Mouse (Mus musculus) CH12.LX (cell line): ENCODE measurements around the gene Wdcp. TPM values are rescaled to one million over a fixed set of nuclear protein-coding genes. Genes with fewer than 3 reads are reported as not detected.

Source experiments
- DNase-seq: peaks from one replicate; pipeline ENCODE4 v3.0.0-alpha.2; 2013; ENCODE audit errors: extremely low read depth
- H3K27ac ChIP-seq: 2 replicates; pipeline ENCODE4 v1.5.1; 2012; ENCODE audit warnings: low read depth, mild to moderate bottlenecking, control low read depth, moderate library complexity; ENCODE audit not compliant: insufficient read depth
- H3K27me3 ChIP-seq: replicated peaks from 2 replicates; pipeline ENCODE3; 2012; ENCODE audit warnings: inconsistent platforms
- H3K36me3 ChIP-seq, 2 experiments: replicated peaks in 1 of 2; 2 replicates each; pipeline versions ENCODE3 to v1.6.1; 2012; ENCODE audit warnings: inconsistent platforms in 1 of 2, low read length in 1 of 2, mild to moderate bottlenecking in 1 of 2, mixed read lengths in 1 of 2, moderate library complexity in 1 of 2; ENCODE audit not compliant: control insufficient read depth in 1 of 2, insufficient read depth in 1 of 2
- H3K4me1 ChIP-seq, 2 experiments: 2 replicates each; pipeline ENCODE4 v1.6.1; 2012; ENCODE audit warnings: inconsistent platforms in 1 of 2, moderate library complexity in 1 of 2; ENCODE audit not compliant: insufficient read depth in 2 of 2, control insufficient read depth in 1 of 2
- H3K4me2 ChIP-seq: 2 replicates; pipeline ENCODE4 v1.6.1; 2012; ENCODE audit warnings: low read depth, mild to moderate bottlenecking, control low read depth; ENCODE audit not compliant: poor library complexity, insufficient read depth, severe bottlenecking
- H3K4me3 ChIP-seq, 3 experiments: fragments of 150-350 bp in 1 of 3; sonication (generic) in 1 of 3; replicated peaks in 1 of 3; 2 replicates each; pipeline versions ENCODE3 to v1.5.1; 2011 to 2012; ENCODE audit warnings: low read depth in 2 of 3, low read length in 2 of 3, mild to moderate bottlenecking in 2 of 3, moderate library complexity in 2 of 3, control low read depth in 1 of 3, improper control_type of control experiment in 1 of 3, inconsistent platforms in 1 of 3, mixed read lengths in 1 of 3; ENCODE audit not compliant: poor library complexity in 1 of 3
- H3K79me2 ChIP-seq: replicated peaks from 2 replicates; pipeline ENCODE4 v1.6.1; 2012; ENCODE audit warnings: mild to moderate bottlenecking, moderate library complexity; ENCODE audit not compliant: control insufficient read depth, poor library complexity, insufficient read depth, severe bottlenecking; ENCODE audit errors: extremely low read depth
- H3K9ac ChIP-seq: 2 replicates; pipeline ENCODE4 v1.6.1; 2012; ENCODE audit warnings: low read depth, mild to moderate bottlenecking, control low read depth, moderate library complexity; ENCODE audit not compliant: insufficient read depth
- H3K9me3 ChIP-seq: replicated peaks from 2 replicates; pipeline ENCODE3; 2012; ENCODE audit warnings: low read length, inconsistent platforms, mixed read lengths
- BHLHE40 ChIP-seq: IDR thresholded peaks from 2 replicates; pipeline ENCODE4 v1.6.1; 2011; ENCODE audit warnings: mild to moderate bottlenecking, low read depth, low read length, improper control_type of control experiment
- CHD1 ChIP-seq: IDR thresholded peaks from 2 replicates; pipeline ENCODE4 v1.6.1; 2012; ENCODE audit warnings: low read depth, low read length, improper control_type of control experiment, inconsistent platforms
- CHD2 ChIP-seq: IDR thresholded peaks from 2 replicates; pipeline ENCODE4 v1.6.1; 2011; ENCODE audit warnings: low read length, improper control_type of control experiment
- CTCF ChIP-seq, 2 experiments: IDR thresholded peaks in 1 of 2; conservative IDR thresholded peaks in 1 of 2; 2 replicates each; pipeline ENCODE4 v1.5.1; 2011 to 2012; ENCODE audit warnings: low read depth in 2 of 2, low read length in 2 of 2, improper control_type of control experiment in 1 of 2, inconsistent platforms in 1 of 2, mild to moderate bottlenecking in 1 of 2, moderate library complexity in 1 of 2
- E2F4 ChIP-seq: IDR thresholded peaks from 2 replicates; pipeline ENCODE4 v1.6.1; 2011; ENCODE audit warnings: low read depth, low read length, improper control_type of control experiment; ENCODE audit not compliant: insufficient replicate concordance
- ELF1 ChIP-seq: IDR thresholded peaks from 2 replicates; pipeline ENCODE4 v1.6.1; 2014; ENCODE audit warnings: low read depth, mild to moderate bottlenecking, inconsistent platforms, low read length, improper control_type of control experiment
- EP300 ChIP-seq: IDR thresholded peaks from 2 replicates; pipeline ENCODE4 v1.6.1; 2011; ENCODE audit warnings: low read length, improper control_type of control experiment
- ETS1 ChIP-seq: conservative IDR thresholded peaks from 2 replicates; pipeline ENCODE4 v1.6.1; 2012; ENCODE audit warnings: low read depth, mild to moderate bottlenecking, inconsistent platforms, low read length, improper control_type of control experiment, moderate library complexity
- GABPA ChIP-seq: IDR thresholded peaks from 2 replicates; pipeline ENCODE4 v1.6.1; 2012; ENCODE audit warnings: low read depth, low read length, improper control_type of control experiment, inconsistent platforms; ENCODE audit not compliant: insufficient replicate concordance
- HCFC1 ChIP-seq: IDR thresholded peaks from 2 replicates; pipeline ENCODE4 v1.6.1; 2012; ENCODE audit warnings: low read depth, mild to moderate bottlenecking, inconsistent platforms, low read length, improper control_type of control experiment
- IRF4 ChIP-seq: IDR thresholded peaks from 2 replicates; pipeline ENCODE4 v1.6.1; 2014; ENCODE audit warnings: low read depth, mild to moderate bottlenecking, inconsistent platforms, low read length, improper control_type of control experiment
- JUN ChIP-seq: IDR thresholded peaks from 2 replicates; pipeline ENCODE4 v1.6.1; 2011; ENCODE audit warnings: low read depth, mild to moderate bottlenecking, low read length, improper control_type of control experiment, moderate library complexity; ENCODE audit not compliant: insufficient read depth
- JUND ChIP-seq: conservative IDR thresholded peaks from 2 replicates; pipeline ENCODE4 v1.6.1; 2011; ENCODE audit warnings: low read depth, low read length, improper control_type of control experiment
- KAT2A ChIP-seq: IDR thresholded peaks from 2 replicates; pipeline ENCODE4 v1.6.1; 2012; ENCODE audit warnings: low read length, improper control_type of control experiment, inconsistent platforms; ENCODE audit not compliant: insufficient replicate concordance
- MAFK ChIP-seq: IDR thresholded peaks from 2 replicates; pipeline ENCODE4 v1.6.1; 2011; ENCODE audit warnings: low read length, improper control_type of control experiment; ENCODE audit not compliant: insufficient replicate concordance
- MAX ChIP-seq: IDR thresholded peaks from 2 replicates; pipeline ENCODE4 v1.6.1; 2011; ENCODE audit warnings: low read length, improper control_type of control experiment
- MAZ ChIP-seq: IDR thresholded peaks from 2 replicates; pipeline ENCODE4 v1.6.1; 2012; ENCODE audit warnings: low read depth, mild to moderate bottlenecking, inconsistent platforms, low read length, improper control_type of control experiment, moderate library complexity
- MEF2A ChIP-seq: IDR thresholded peaks from 2 replicates; pipeline ENCODE4 v1.6.1; 2014; ENCODE audit warnings: low read depth, mild to moderate bottlenecking, inconsistent platforms, low read length, improper control_type of control experiment, borderline replicate concordance
- MXI1 ChIP-seq: IDR thresholded peaks from 2 replicates; pipeline ENCODE4 v1.6.1; 2011; ENCODE audit warnings: mild to moderate bottlenecking, low read depth, low read length, improper control_type of control experiment
- MYC ChIP-seq: IDR thresholded peaks from 2 replicates; pipeline ENCODE4 v1.6.1; 2011; ENCODE audit warnings: low read depth, mild to moderate bottlenecking, improper control_type of control experiment, low read length
- NELFE ChIP-seq: IDR thresholded peaks from 2 replicates; pipeline ENCODE4 v1.6.1; 2011; ENCODE audit warnings: low read depth, low read length, improper control_type of control experiment
- NRF1 ChIP-seq: IDR thresholded peaks from 2 replicates; pipeline ENCODE4 v1.6.1; 2014; ENCODE audit warnings: low read depth, mild to moderate bottlenecking, inconsistent platforms, low read length, improper control_type of control experiment, moderate library complexity
- PAX5 ChIP-seq: IDR thresholded peaks from 2 replicates; pipeline ENCODE4 v1.6.1; 2012; ENCODE audit warnings: low read length, inconsistent platforms, mixed read lengths
- POLR2A ChIP-seq: IDR thresholded peaks from 2 replicates; pipeline ENCODE4 v1.6.1; 2011; ENCODE audit warnings: low read depth, mild to moderate bottlenecking, improper control_type of control experiment, low read length
- POLR2AphosphoS2 ChIP-seq: IDR thresholded peaks from 2 replicates; pipeline ENCODE4 v1.6.1; 2011; ENCODE audit warnings: low read depth, low read length, improper control_type of control experiment
- RAD21 ChIP-seq: IDR thresholded peaks from 2 replicates; pipeline ENCODE4 v1.6.1; 2011; ENCODE audit warnings: low read depth, mild to moderate bottlenecking, low read length, improper control_type of control experiment, moderate library complexity
- RCOR1 ChIP-seq: conservative IDR thresholded peaks from 2 replicates; pipeline ENCODE4 v1.6.1; 2012; ENCODE audit warnings: low read depth, mild to moderate bottlenecking, inconsistent platforms, low read length, improper control_type of control experiment
- SIN3A ChIP-seq: IDR thresholded peaks from 2 replicates; pipeline ENCODE4 v1.6.1; 2012; ENCODE audit warnings: low read length, improper control_type of control experiment, inconsistent platforms
- SMC3 ChIP-seq: IDR thresholded peaks from 2 replicates; pipeline ENCODE4 v1.6.1; 2011; ENCODE audit warnings: low read depth, low read length, improper control_type of control experiment
- TBP ChIP-seq: conservative IDR thresholded peaks from 2 replicates; pipeline ENCODE4 v1.6.1; 2011; ENCODE audit warnings: low read depth, low read length, improper control_type of control experiment
- TCF12 ChIP-seq: IDR thresholded peaks from 2 replicates; pipeline ENCODE4 v1.6.1; 2014; ENCODE audit warnings: low read depth, mild to moderate bottlenecking, inconsistent platforms, low read length, improper control_type of control experiment
- UBTF ChIP-seq: IDR thresholded peaks from 2 replicates; pipeline ENCODE4 v1.6.1; 2012; ENCODE audit warnings: low read depth, mild to moderate bottlenecking, inconsistent platforms, low read length, improper control_type of control experiment, moderate library complexity
- USF1 ChIP-seq: IDR thresholded peaks from 2 replicates; pipeline ENCODE4 v1.6.1; 2014; ENCODE audit warnings: low read depth, mild to moderate bottlenecking, inconsistent platforms, low read length, improper control_type of control experiment
- USF2 ChIP-seq: conservative IDR thresholded peaks from 2 replicates; pipeline ENCODE4 v1.6.1; 2011; ENCODE audit warnings: low read depth, low read length, improper control_type of control experiment
- ZC3H11A ChIP-seq: IDR thresholded peaks from 2 replicates; pipeline ENCODE4 v1.6.1; 2012; ENCODE audit warnings: low read depth, mild to moderate bottlenecking, inconsistent platforms, low read length, improper control_type of control experiment
- ZKSCAN1 ChIP-seq: IDR thresholded peaks from 2 replicates; pipeline ENCODE4 v1.6.1; 2012; ENCODE audit warnings: low read depth, inconsistent platforms, low read length, improper control_type of control experiment, borderline replicate concordance
- ZMIZ1 ChIP-seq: IDR thresholded peaks from 2 replicates; pipeline ENCODE4 v1.6.1; 2012; ENCODE audit warnings: low read depth, mild to moderate bottlenecking, inconsistent platforms, low read length, improper control_type of control experiment
- ZNF384 ChIP-seq: IDR thresholded peaks from 2 replicates; pipeline ENCODE4 v1.6.1; 2012; ENCODE audit warnings: low read depth, low read length, improper control_type of control experiment, inconsistent platforms
- dilution Hi-C: fragments of 300-500 bp; cut with MboI; formaldehyde crosslinking; loops from 2 replicates; pipeline ENCODE4 v1.14.3; 2020; ENCODE audit warnings: low sequenced_read_pairs; ENCODE audit not compliant: extremely low pct_unique_long_range_greater_than_20kb, extremely low pct_ligation_motif_present
- in situ Hi-C: fragments of 300-500 bp; cut with MboI; formaldehyde crosslinking; loops from 3 replicates; pipeline ENCODE4 v1.14.3; 2019; ENCODE audit warnings: low sequenced_read_pairs, low pct_ligation_motif_present, low pct_unique_long_range_greater_than_20kb, mixed read lengths
- polyA plus RNA-seq: library from polyadenylated mRNA; unstranded; fragments of >175 nt; gene quantifications from 2 replicates; pipeline ENCODE4 v1.2.1, GENCODE M21; 2012; ENCODE audit warnings: low read depth; ENCODE audit not compliant: insufficient read length
- total RNA-seq, 2 experiments: library from RNA; depleted of rRNA; stranded (reverse); fragments of 300-350 nt in 1 of 2; fragments of >200 nt in 1 of 2; gene quantifications; 2 replicates each; pipeline ENCODE4 v1.2.3; 2012 to 2014

Gene Wdcp
- total and polyA plus RNA-seq, 3 experiments = 8.9 to 31.3 (median 18.9) TPM

GRCm38 (mm10) chr12:4817361-4818101, 25.6 kb upstream of the Wdcp start, which contains the start of gene Sf3b6:
TSS of gene Sf3b6 (plus strand) at chr12:4817544.
- Histone ChIP-seq H3K9ac (peak within 1 kb of the TSS; percentile 92), H3K27me3 (no peaks in the 10 kb centered on the region), H3K4me3 (peak within 1 kb of the TSS; percentile 72 to 93 (median 91)), H3K79me2 (peaks cover 24% of the 10 kb centered on the region), H3K4me2 (peak within 1 kb of the TSS; percentile 68), H3K36me3 (peaks cover 10 to 31% of the 10 kb centered on the region in 2 experiments), H3K27ac (peak within 1 kb of the TSS; percentile 56), H3K4me1 (peaks cover 0 to 13% of the 10 kb centered on the region in 2 experiments; a peak in 2 of 4 replicates), H3K9me3 (no peaks in the 10 kb centered on the region)
- no peak for TF ChIP-seq IRF4
- no peak for TF ChIP-seq PAX5
- TF ChIP-seq CHD2 = no peak
- TF ChIP-seq CHD1 = no peak
- peak; percentile 87 for TF ChIP-seq NELFE
- no peak for TF ChIP-seq CTCF (conservative IDR thresholded peaks at IDR 0.05 in 1 of 2, IDR thresholded peaks at IDR 0.05 in 1 of 2; ENCODE audit: low read depth in 2 of 2, low read length in 2 of 2)
- TF ChIP-seq POLR2A = peak; percentile 94
- TF ChIP-seq GABPA = no peak; the same call in 1 of the 2 replicates
- TF ChIP-seq TCF12 = peak; percentile 71
- peak; percentile 53; the same call in 1 of the 2 replicates for TF ChIP-seq MXI1
- TF ChIP-seq ZMIZ1 = no peak
- 0 out of 2 replicates have a peak, but pooled peaks have one; percentile 31 for TF ChIP-seq SIN3A
- no peak for TF ChIP-seq MEF2A
- TF ChIP-seq E2F4 = no peak
- TF ChIP-seq RCOR1 = no peak
- TF ChIP-seq MYC = peak; percentile 58
- TF ChIP-seq SMC3 = no peak
- 0 out of 2 replicates have a peak, but pooled peaks have one; percentile 63 for TF ChIP-seq KAT2A
- TF ChIP-seq USF2 = no peak
- TF ChIP-seq JUN = no peak
- TF ChIP-seq MAZ = peak; percentile 98
- TF ChIP-seq NRF1 = no peak; the same call in 1 of the 2 replicates
- no peak for TF ChIP-seq MAFK
- no peak for TF ChIP-seq BHLHE40
- TF ChIP-seq TBP = peak; percentile 76
- TF ChIP-seq MAX = no peak
- TF ChIP-seq POLR2AphosphoS2 = no peak
- TF ChIP-seq USF1 = no peak
- TF ChIP-seq ZC3H11A = no peak
- peak; percentile 86 for TF ChIP-seq HCFC1
- TF ChIP-seq ZKSCAN1 = no peak
- TF ChIP-seq ZNF384 = no peak
- no peak for TF ChIP-seq JUND
- no peak for TF ChIP-seq ETS1
- TF ChIP-seq EP300 = no peak
- TF ChIP-seq RAD21 = no peak
- peak; percentile 97 for TF ChIP-seq ELF1
- TF ChIP-seq UBTF = no peak
- peak; percentile 99 for DNase-seq
- dilution Hi-C loops = no loop called here
- in situ Hi-C loops = no loop called here
